Mouse (Mus musculus) ES-E14 (cell line): ENCODE results near the gene Tbc1d16. TPM values are rescaled to one million over a fixed set of nuclear protein-coding genes. Genes with fewer than 3 reads are reported as not detected.

Experiments
- DNase-seq: peaks from one replicate; pipeline ENCODE4 v3.0.0-alpha.2; 2013; ENCODE audit warnings: low read depth, low spot score
- H3K27ac ChIP-seq: 2 replicates; pipeline ENCODE4 v1.5.1; 2012; ENCODE audit warnings: low read depth, mild to moderate bottlenecking, low read length, moderate library complexity, mixed read lengths; ENCODE audit not compliant: poor library complexity, insufficient read depth, severe bottlenecking
- H3K36me3 ChIP-seq: 2 replicates; pipeline ENCODE4 v1.6.1; 2012; ENCODE audit warnings: mild to moderate bottlenecking, low read length, moderate library complexity, mixed read lengths; ENCODE audit not compliant: control insufficient read depth, poor library complexity, insufficient read depth, severe bottlenecking
- H3K4me1 ChIP-seq, 2 experiments: fragments of 150-350 bp in 1 of 2; sonication (generic) in 1 of 2; 2 replicates each; pipeline ENCODE4 v1.6.1; 2012; ENCODE audit warnings: low read length in 2 of 2, mild to moderate bottlenecking in 1 of 2, mixed read lengths in 1 of 2; ENCODE audit not compliant: control insufficient read depth in 2 of 2, insufficient read depth in 2 of 2, poor library complexity in 1 of 2
- H3K4me3 ChIP-seq, 2 experiments: fragments of 150-350 bp in 1 of 2; sonication (generic) in 1 of 2; 2 replicates each; pipeline ENCODE4 v1.5.1; 2012; ENCODE audit warnings: low read length in 2 of 2, low read depth in 1 of 2, mild to moderate bottlenecking in 1 of 2, mixed read lengths in 1 of 2; ENCODE audit not compliant: insufficient read depth in 1 of 2, poor library complexity in 1 of 2, severe bottlenecking in 1 of 2
- H3K9ac ChIP-seq: 2 replicates; pipeline ENCODE4 v1.6.1; 2012; ENCODE audit warnings: low read depth, mild to moderate bottlenecking, low read length, mixed read lengths; ENCODE audit not compliant: poor library complexity, insufficient read depth, severe bottlenecking
- H3K9me3 ChIP-seq: fragments of 150-350 bp; sonication (generic); 2 replicates; pipeline ENCODE4 v1.6.1; 2012; ENCODE audit warnings: low read depth, mild to moderate bottlenecking, low read length; ENCODE audit not compliant: control insufficient read depth, insufficient read depth
- CHD2 ChIP-seq: IDR thresholded peaks from 2 replicates; pipeline ENCODE4 v1.6.1; 2014; ENCODE audit warnings: mild to moderate bottlenecking, low read depth, low read length, inconsistent platforms
- HCFC1 ChIP-seq: IDR thresholded peaks from 2 replicates; pipeline ENCODE4 v1.6.1; 2012; ENCODE audit warnings: low read length, inconsistent platforms, borderline replicate concordance; ENCODE audit not compliant: insufficient read depth
- MAFK ChIP-seq: IDR thresholded peaks from 2 replicates; pipeline ENCODE4 v1.6.1; 2014; ENCODE audit warnings: mild to moderate bottlenecking, low read depth, low read length, inconsistent platforms; ENCODE audit not compliant: insufficient read depth
- ZC3H11A ChIP-seq: IDR thresholded peaks from 2 replicates; pipeline ENCODE4 v1.6.1; 2012; ENCODE audit warnings: low read depth, mild to moderate bottlenecking, inconsistent platforms, low read length, borderline replicate concordance
- ZNF384 ChIP-seq: IDR thresholded peaks from 2 replicates; pipeline ENCODE4 v1.6.1; 2012; ENCODE audit warnings: low read depth, low read length, inconsistent platforms
- in situ Hi-C, 2 experiments: fragments of 600-800 bp; cut with MboI; formaldehyde crosslinking; loops; one replicate each; pipeline ENCODE4 v1.15.1; 2025; ENCODE audit warnings: low sequenced_read_pairs in 2 of 2, inconsistent platforms in 1 of 2; ENCODE audit not compliant: unreplicated experiment in 2 of 2
- total RNA-seq: library from RNA; depleted of rRNA; stranded (reverse); fragments of 300-350 nt; gene quantifications from 2 replicates; pipeline ENCODE4 v1.2.3, GENCODE M21; 2012

Tbc1d16 gene
- total RNA-seq, 1 experiment = 6.3 TPM

- no peak overlapping the region for H3K27ac ChIP-seq
- H3K4me3 ChIP-seq = no peak overlapping the region
- peaks cover 16% of the 10 kb centered on the region; the same call in 1 of the 2 replicates for H3K36me3 ChIP-seq
- peaks cover 7 to 21% of the 10 kb centered on the region in 2 experiments; a peak in 3 of 4 replicates for H3K4me1 ChIP-seq
- DNase-seq = peak; percentile 9
- TF ChIP-seq MAFK (no peak), HCFC1 (no peak), ZC3H11A (no peak), ZNF384 (no peak), CHD2 (no peak)
- in situ Hi-C loops = no loop called here
- no peak overlapping the region for H3K9ac ChIP-seq
- no peaks in the 10 kb centered on the region for H3K9me3 ChIP-seq
These were observed 71.6 kb downstream of the Tbc1d16 start for GRCm38 (mm10) chr11:119156481-119157254.

DNA sequence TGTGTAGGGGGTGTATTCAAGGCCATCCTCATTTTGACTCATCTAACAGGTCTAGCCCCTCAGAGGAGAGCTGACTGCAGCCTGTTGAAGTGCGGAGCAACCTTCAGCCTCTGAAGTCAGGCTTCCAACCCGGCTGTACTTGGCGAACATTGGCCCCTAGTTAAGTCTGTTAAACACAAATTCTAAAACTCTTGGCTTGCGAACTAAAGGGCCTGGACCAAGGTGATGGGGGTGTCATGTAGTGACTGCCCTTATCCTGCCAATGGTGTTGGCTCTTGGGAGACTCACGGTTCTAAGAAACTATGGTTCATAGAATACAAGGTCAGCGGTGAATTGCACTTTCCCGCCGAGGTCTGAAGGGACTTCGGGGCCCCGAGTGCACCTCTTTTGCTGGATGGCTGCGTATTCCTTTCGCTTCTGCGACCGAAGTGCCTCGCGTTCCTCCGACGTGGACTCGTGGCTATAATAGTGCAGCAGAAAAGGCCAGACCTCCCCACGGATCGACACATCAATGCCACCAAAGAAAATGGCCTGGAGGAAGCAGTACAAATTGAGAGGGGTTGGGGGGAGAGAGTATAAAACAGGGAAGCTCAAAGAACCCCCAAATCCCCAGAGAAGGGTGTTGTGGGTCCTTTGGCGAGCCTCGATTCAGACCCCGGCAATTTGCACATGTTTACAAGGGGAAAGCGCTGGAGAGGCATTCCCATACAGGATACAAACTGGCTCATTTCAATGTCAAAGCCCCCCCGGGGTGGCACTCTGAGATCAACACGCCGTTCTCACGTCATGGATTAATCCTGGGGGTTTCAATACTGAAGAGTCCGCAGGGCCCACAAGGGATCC lies 72.4 kb downstream of the Tbc1d16 start:
- Histone ChIP-seq H3K4me1 (peaks cover 7 to 21% of the 10 kb centered on the region in 2 experiments; a peak in 3 of 4 replicates), H3K36me3 (peaks cover 16% of the 10 kb centered on the region; the same call in 1 of the 2 replicates), H3K9ac (no peak overlapping the region), H3K27ac (no peak overlapping the region), H3K9me3 (no peaks in the 10 kb centered on the region), H3K4me3 (no peak overlapping the region)
- TF ChIP-seq ZC3H11A (no peak), ZNF384 (no peak), MAFK (no peak), CHD2 (no peak), HCFC1 (no peak)
- in situ Hi-C loops = no loop called here
- peak; percentile 80 for DNase-seq

DNA sequence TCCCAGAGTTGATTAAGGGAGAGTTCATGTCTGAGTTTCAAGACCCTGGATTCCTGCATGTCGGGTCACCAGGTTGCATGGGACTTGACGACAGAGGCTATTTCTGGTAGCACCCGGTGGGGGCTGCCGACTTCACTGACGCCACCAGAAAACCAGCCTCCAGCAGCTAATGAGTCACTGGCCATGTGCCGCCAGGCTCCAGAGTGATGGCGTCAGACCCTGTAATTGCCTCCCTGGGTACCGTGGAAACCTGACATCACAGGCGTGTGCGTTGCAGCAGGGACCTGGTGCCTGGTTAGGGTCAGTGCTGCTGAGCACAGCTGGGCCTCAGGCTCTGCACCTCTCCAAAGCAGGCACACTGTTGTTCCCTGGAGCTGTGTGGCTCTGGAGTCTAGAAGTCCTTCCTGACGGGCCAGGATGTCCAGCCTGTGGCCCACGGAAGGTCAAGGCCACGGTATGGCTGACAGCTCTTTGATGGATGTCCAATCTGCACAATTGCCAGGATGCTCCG lies 75.9 kb downstream of the Tbc1d16 start:
- H3K36me3 ChIP-seq = peaks cover 16% of the 10 kb centered on the region; the same call in 1 of the 2 replicates
- in situ Hi-C loops = no loop called here
- no peak overlapping the region for H3K27ac ChIP-seq
- no peak overlapping the region for H3K4me3 ChIP-seq
- no peaks in the 10 kb centered on the region for H3K9me3 ChIP-seq
- DNase-seq = no peak
- TF ChIP-seq ZNF384 (no peak), MAFK (no peak), CHD2 (no peak), ZC3H11A (no peak), HCFC1 (no peak)
- no peak overlapping the region for H3K9ac ChIP-seq
- peaks cover 7 to 21% of the 10 kb centered on the region in 2 experiments; a peak in 3 of 4 replicates for H3K4me1 ChIP-seq

DNA sequence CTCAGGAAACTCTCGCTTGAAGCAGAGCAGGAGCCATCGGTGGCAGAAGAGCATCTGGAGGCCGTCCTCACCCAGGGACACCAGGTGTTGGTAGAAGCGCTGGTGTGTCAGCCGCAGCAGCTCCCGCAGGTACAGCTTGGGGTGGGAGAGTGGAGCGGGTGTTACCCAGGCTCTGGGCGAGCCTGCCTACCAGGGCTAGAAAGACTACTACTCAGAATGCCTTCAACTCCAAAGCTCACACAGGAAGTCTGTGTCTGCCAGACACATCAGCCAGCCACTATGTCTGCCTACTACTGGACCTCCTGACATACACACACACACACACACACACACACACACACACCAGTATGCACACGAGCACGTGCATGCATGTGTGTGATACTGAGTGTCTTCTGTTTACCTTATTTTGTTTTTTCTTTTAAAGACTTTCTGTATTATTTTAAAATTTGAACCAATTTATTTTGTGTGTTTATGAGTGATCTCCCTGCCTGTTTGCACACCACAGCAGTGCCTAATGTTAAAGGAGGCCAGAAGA lies 77.2 kb downstream of the Tbc1d16 start:
- H3K4me3 ChIP-seq = no peak overlapping the region
- H3K4me1 ChIP-seq = peaks cover 3 to 18% of the 10 kb centered on the region in 2 experiments; a peak in 2 of 4 replicates
- no peak overlapping the region for H3K9ac ChIP-seq
- no peak overlapping the region for H3K27ac ChIP-seq
- DNase-seq = no peak
- no peak for TF ChIP-seq MAFK
- H3K9me3 ChIP-seq = no peaks in the 10 kb centered on the region
- peaks cover 16% of the 10 kb centered on the region; the same call in 1 of the 2 replicates for H3K36me3 ChIP-seq
- in situ Hi-C loops = no loop called here
